In the genomic region with DNA sequence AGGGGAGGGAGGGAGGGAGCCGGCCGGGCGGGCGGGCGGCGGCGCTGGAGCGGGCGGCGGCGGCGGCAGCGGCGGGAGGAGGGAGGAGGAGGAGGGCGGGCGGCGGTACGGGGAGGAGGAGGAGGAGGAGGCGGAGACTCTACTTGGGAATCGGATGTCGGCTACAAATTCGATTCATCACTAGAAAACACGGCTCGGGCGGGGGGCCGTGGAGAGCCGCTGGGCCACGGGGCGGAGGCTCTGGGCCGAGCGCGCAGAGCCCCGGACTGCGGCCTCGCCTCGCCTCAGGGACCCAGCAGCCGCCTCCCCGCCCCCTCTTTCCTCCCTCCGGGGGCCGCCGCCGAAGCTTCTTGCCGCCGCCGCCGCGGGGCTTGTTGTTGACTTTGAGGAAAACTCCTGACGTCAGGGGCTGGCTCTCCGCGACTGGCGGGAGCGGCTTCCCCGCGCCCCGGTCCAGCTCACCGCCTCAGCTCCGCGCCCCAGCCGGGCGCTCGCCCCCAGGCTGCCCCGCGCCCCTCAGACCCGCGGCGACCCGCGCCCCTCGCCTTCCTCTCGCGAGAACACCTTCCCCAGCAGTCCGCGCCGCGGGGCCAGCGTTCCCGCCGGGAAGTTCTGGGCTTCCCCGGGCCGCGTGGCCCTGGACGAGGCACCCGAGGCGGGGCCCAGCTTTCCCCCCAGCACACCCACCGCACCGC, we compare ENCODE assay signal across 8 mouse cellular contexts. TPM values are rescaled to one million over a fixed set of nuclear protein-coding genes. Genes with fewer than 3 reads are reported as not detected.
DNase-seq lines count a peak whose midpoint lies in the region; ATAC-seq and TF ChIP-seq lines count a peak whose summit lies in the region.

No protein-coding gene starts in this region.

- peak overlapping the region; percentile 72 for H3K4me3 ChIP-seq in bone marrow, adult 2 months (replicated peaks; ENCODE audit: control insufficient read depth, low read depth, low read length)
- peak overlapping the region; percentile 83 for H3K4me3 ChIP-seq in embryonic facial prominence, embryonic 15.5 days (replicated peaks)
- peak overlapping the region; percentile 93 for H3K4me3 ChIP-seq in kidney, embryonic 14.5 days (ENCODE audit: low read length)
- peak overlapping the region; percentile 85 for H3K4me3 ChIP-seq in limb, embryonic 15.5 days

- H3K4me2 ChIP-seq in embryonic facial prominence, embryonic 15.5 days (replicated peaks), result peak overlapping the region; percentile 89
- peak overlapping the region; percentile 87 for H3K4me2 ChIP-seq in kidney, embryonic 14.5 days (replicated peaks; ENCODE audit: low read depth, low read length)
- H3K4me2 ChIP-seq in limb, embryonic 15.5 days, result peak overlapping the region; percentile 91

- H3K36me3 ChIP-seq in embryonic facial prominence, embryonic 15.5 days, result no peaks in the 10 kb centered on the region
- no peaks in the 10 kb centered on the region for H3K36me3 ChIP-seq in kidney, embryonic 14.5 days (ENCODE audit: control insufficient read depth, insufficient read depth, low read length)
- H3K36me3 ChIP-seq in limb, embryonic 15.5 days, result no peaks in the 10 kb centered on the region

- peak overlapping the region; percentile 63 for H3K9ac ChIP-seq in embryonic facial prominence, embryonic 15.5 days
- H3K9ac ChIP-seq in kidney, embryonic 14.5 days (ENCODE audit: low read depth, low read length), result peak overlapping the region; percentile 88
- H3K9ac ChIP-seq in limb, embryonic 15.5 days, result peak overlapping the region; percentile 67

- peak; percentile 51; the same call in 1 of the 2 replicates for TF ChIP-seq POLR2A in bone marrow, adult 2 months (IDR thresholded peaks at IDR 0.05; ENCODE audit: borderline replicate concordance, control insufficient read depth, low read depth, low read length)

- H3K27ac ChIP-seq in bone marrow, adult 2 months (ENCODE audit: control insufficient read depth, insufficient read depth, low read depth, low read length, poor library complexity), result peak overlapping the region; percentile 97
- H3K27ac ChIP-seq in embryonic facial prominence, embryonic 15.5 days (replicated peaks), result peak overlapping the region; percentile 92
- H3K27ac ChIP-seq in kidney, embryonic 14.5 days (ENCODE audit: low read depth, low read length), result peak overlapping the region; percentile 97
- H3K27ac ChIP-seq in limb, embryonic 15.5 days, result peak overlapping the region; percentile 93

- no peaks in the 10 kb centered on the region for H3K9me3 ChIP-seq in embryonic facial prominence, embryonic 15.5 days (replicated peaks)
- no peaks in the 10 kb centered on the region for H3K9me3 ChIP-seq in kidney, embryonic 14.5 days (ENCODE audit: control insufficient read depth, low read length)
- no peaks in the 10 kb centered on the region for H3K9me3 ChIP-seq in limb, embryonic 15.5 days

- H3K4me1 ChIP-seq in bone marrow, adult 2 months (ENCODE audit: control insufficient read depth, insufficient read depth, low read length), result peaks cover 7% of the 10 kb centered on the region
- 0 out of 2 replicates have a peak, but pooled peaks cover 5% of the 10 kb centered on the region for H3K4me1 ChIP-seq in embryonic facial prominence, embryonic 15.5 days
- 0 out of 2 replicates have a peak, but pooled peaks cover 4% of the 10 kb centered on the region for H3K4me1 ChIP-seq in kidney, embryonic 14.5 days (ENCODE audit: control insufficient read depth, insufficient read depth, low read length)
- H3K4me1 ChIP-seq in limb, embryonic 15.5 days, result peaks cover 11% of the 10 kb centered on the region; the same call in 1 of the 2 replicates

- WGBS in bone marrow, adult 2 months, result under 1% methylated on average over 59 of the region's 86 CpGs
- WGBS in embryonic facial prominence, embryonic 15.5 days, result under 1% methylated on average over 55 of the region's 86 CpGs
- WGBS in kidney, embryonic 14.5 days, result under 1% methylated on average over 53 of the region's 86 CpGs
- under 1% methylated on average over 49 of the region's 86 CpGs for WGBS in limb, embryonic 15.5 days

- H3K27me3 ChIP-seq in embryonic facial prominence, embryonic 15.5 days, result no peaks in the 10 kb centered on the region
- H3K27me3 ChIP-seq in kidney, embryonic 14.5 days (ENCODE audit: control insufficient read depth, insufficient read depth, low read length), result peaks cover 3% of the 10 kb centered on the region; the same call in 1 of the 2 replicates
- H3K27me3 ChIP-seq in limb, embryonic 15.5 days, result no peaks in the 10 kb centered on the region

- no peak for TF ChIP-seq CTCF in bone marrow, adult 2 months (IDR thresholded peaks at IDR 0.05; ENCODE audit: control insufficient read depth, insufficient read depth, low read length)

- ATAC-seq in embryonic facial prominence, embryonic 15.5 days (ENCODE audit: insufficient number of reproducible peaks, low FRiP score, low TSS enrichment, low read depth), result peak; percentile 91
- ATAC-seq in kidney, embryonic 14.5 days (ENCODE audit: low FRiP score, low TSS enrichment), result peak; percentile 95
- ATAC-seq in limb, embryonic 15.5 days (ENCODE audit: insufficient number of reproducible peaks, low FRiP score, low TSS enrichment, low read depth), result peak; percentile 92
- peak; percentile 48; the same call in 1 of the 2 replicates for ATAC-seq in monocyte, adult 5-6 weeks (replicated peaks; ENCODE audit: insufficient number of reproducible peaks, low FRiP score, low TSS enrichment, poor library complexity, severe bottlenecking)

- peak; percentile 87 for DNase-seq in A20 (ENCODE audit: low read depth, low spot score)
- peak; percentile 82 to 84 for DNase-seq in heart, adult 9 months (ENCODE audit: low spot score in 2 of 2)
- DNase-seq in spleen, postnatal 36 days (ENCODE audit: low spot score in 2 of 2), result peak; percentile 85 to 86

RNA-seq across cellular contexts. Expression of gene Akt3, which starts 0.5 kb away (rescaled TPM):
- 8.2 and 20.2 TPM in 2 replicates for polyA plus RNA-seq in bone marrow, adult 2 months (2011; ENCODE audit: insufficient read depth, insufficient read length, low replicate concordance, missing spikeins)
- polyA plus RNA-seq in embryonic facial prominence, embryonic 15.5 days (2015; fragmentation: Nextera tagmentation; extraction: Ambion mirVana), result 5.2 and 6.0 TPM in 2 replicates
- 5.7 and 7.7 TPM in 2 replicates for polyA plus RNA-seq in kidney, embryonic 14.5 days (2014; fragmentation: Nextera tagmentation; extraction: Ambion mirVana)
- polyA plus RNA-seq in limb, embryonic 15.5 days (2015; fragmentation: Nextera tagmentation; extraction: Ambion mirVana), result 4.7 and 4.8 TPM in 2 replicates
- 72.0 to 92.1 TPM (median 76.6 TPM) in 3 replicates for total RNA-seq in monocyte, adult 5-6 weeks (2017)

Comparison
In these comparisons a context has a peak if more than half of its experiments do, and no peak if none do; other contexts are left out.
1. Peak in every context shown above with its lines: DNase-seq, ATAC-seq, H3K4me3 ChIP-seq and H3K27ac ChIP-seq.